Mouse (Mus musculus): ENCODE measurements around the gene Mrtfa. TPM values are rescaled to one million over a fixed set of nuclear protein-coding genes. Genes with fewer than 3 reads are reported as not detected.

Gene Mrtfa
- total RNA-seq, 2 experiments from 2014 or later, result 47.5 to 51.0 TPM

GRCm38 (mm10) chr15:81104585-81105259 lies 85.8 kb downstream of the Mrtfa start:
- DNase-seq, result no peak
- intact Hi-C loops (cut with DNase I), result no loop called here

- intact Hi-C loops (cut with DNase I), result no loop called here
- no peak for DNase-seq
Observed at GRCm38 (mm10) chr15:81103500-81103899, 87.1 kb downstream of the Mrtfa start.

GRCm38 (mm10) chr15:81102274-81102879 lies 88.2 kb downstream of the Mrtfa start:
- no peak for DNase-seq
- intact Hi-C loops (cut with DNase I), result no loop called here

- intact Hi-C loops (cut with DNase I), result no loop called here
- no peak for DNase-seq
Observed at GRCm38 (mm10) chr15:81101316-81101715, 89.2 kb downstream of the Mrtfa start.

GRCm38 (mm10) chr15:81099269-81099668 lies 91.3 kb downstream of the Mrtfa start:
- intact Hi-C loops (cut with DNase I), result no loop called here

GRCm38 (mm10) chr15:81098689-81099088 lies 91.9 kb downstream of the Mrtfa start:
- DNase-seq, result no peak
- intact Hi-C loops (cut with DNase I), result no loop called here

More at GRCm38 (mm10) chr15:81099269-81099668, 91.3 kb downstream of the Mrtfa start:
- no peak for DNase-seq

GRCm38 (mm10) chr15:81097896-81098295 lies 92.7 kb downstream of the Mrtfa start:
- no peak for DNase-seq

GRCm38 (mm10) chr15:81097456-81097855 lies 93.1 kb downstream of the Mrtfa start:
- DNase-seq, result no peak
- intact Hi-C loops (cut with DNase I), result no loop called here

More at GRCm38 (mm10) chr15:81097896-81098295, 92.7 kb downstream of the Mrtfa start:
- intact Hi-C loops (cut with DNase I), result no loop called here

- no peak for DNase-seq
- intact Hi-C loops (cut with DNase I), result no loop called here
Observed at GRCm38 (mm10) chr15:81096329-81097055, 94.1 kb downstream of the Mrtfa start.

GRCm38 (mm10) chr15:81093032-81093431 lies 97.5 kb downstream of the Mrtfa start:
- intact Hi-C loops (cut with DNase I), result no loop called here

GRCm38 (mm10) chr15:81091718-81092117 lies 98.8 kb downstream of the Mrtfa start:
- no peak for DNase-seq
- intact Hi-C loops (cut with DNase I), result no loop called here

More at GRCm38 (mm10) chr15:81093032-81093431, 97.5 kb downstream of the Mrtfa start:
- no peak for DNase-seq

- intact Hi-C loops (cut with DNase I), result no loop called here
- DNase-seq, result no peak
Observed at GRCm38 (mm10) chr15:81087529-81087928, 103.0 kb downstream of the Mrtfa start.

GRCm38 (mm10) chr15:81086644-81087480 lies 103.7 kb downstream of the Mrtfa start:
- intact Hi-C loops (cut with DNase I), result no loop called here
- DNase-seq, result peak; percentile 13

- intact Hi-C loops (cut with DNase I), result no loop called here
- DNase-seq, result no peak
Observed at GRCm38 (mm10) chr15:81083826-81084225, 106.7 kb downstream of the Mrtfa start.

GRCm38 (mm10) chr15:81083281-81083680 lies 107.3 kb downstream of the Mrtfa start:
- intact Hi-C loops (cut with DNase I), result no loop called here
- DNase-seq, result no peak

- intact Hi-C loops (cut with DNase I), result no loop called here
- no peak for DNase-seq
Observed at GRCm38 (mm10) chr15:81081216-81081615, 109.3 kb downstream of the Mrtfa start.

- intact Hi-C loops (cut with DNase I), result no loop called here
- DNase-seq, result no peak
Observed at GRCm38 (mm10) chr15:81080405-81080804, 110.2 kb downstream of the Mrtfa start.

GRCm38 (mm10) chr15:81079255-81079654 lies 111.3 kb downstream of the Mrtfa start:
- no peak for DNase-seq
- intact Hi-C loops (cut with DNase I), result loop anchor here (5.0 kb wide), 1 partner anchor 118 kb away; no protein-coding TSS in a partner anchor

GRCm38 (mm10) chr15:81077551-81077950 lies 113.0 kb downstream of the Mrtfa start:
- no peak for DNase-seq
- intact Hi-C loops (cut with DNase I), result loop anchor here (5.0 kb wide), 1 partner anchor 120 kb away; no protein-coding TSS in a partner anchor

- no peak for DNase-seq
- intact Hi-C loops (cut with DNase I), result no loop called here
Observed at GRCm38 (mm10) chr15:81074543-81074942, 116.0 kb downstream of the Mrtfa start.

GRCm38 (mm10) chr15:81073751-81074150 lies 116.8 kb downstream of the Mrtfa start:
- intact Hi-C loops (cut with DNase I), result no loop called here
- no peak for DNase-seq
